Mouse (Mus musculus) gastrocnemius, postnatal 36 days (tissue): ENCODE data around the gene Krt84. TPM values are rescaled to one million over a fixed set of nuclear protein-coding genes. Genes with fewer than 3 reads are reported as not detected.
"Not testable (repeated sequence)": the region's sequence is repeated elsewhere in the genome, so short reads cannot be mapped to it uniquely, and the experiment has no call there.

Experiments
- DNase-seq, 2 experiments: peaks; one replicate each; pipeline ENCODE4 v3.0.0; 2022
- intact Hi-C: fragments of 180-260 bp; cut with DNase I; formaldehyde crosslinking; loops from one replicate; pipeline ENCODE4 v1.15.1; 2025
- long read RNA-seq, 2 experiments: library from polyadenylated mRNA; stranded (forward); transcript quantifications; one replicate each; pipeline ENCODE4 v2.0.0; 2021
- total RNA-seq, 2 experiments: library from RNA; stranded (reverse); gene quantifications; 2 replicates each; pipeline ENCODE4 v1.2.3; 2021

The Krt84 gene
- not detected for total RNA-seq
- long read RNA-seq, experiment 1: 0 reads
- long read RNA-seq, experiment 2: 0 reads

- DNase-seq: no peak
- intact Hi-C loops: no loop called here
Measured at GRCm38 (mm10) chr15:101532720-101533119, at the start of gene Krt84. Gene Krt84, minus strand, starts transcription at chr15:101532820.

GRCm38 (mm10) chr15:101581701-101582100, 49.1 kb upstream of the Krt84 start:
- intact Hi-C loops: no loop called here
- no peak for DNase-seq

GRCm38 (mm10) chr15:101575506-101575905, 42.9 kb upstream of the Krt84 start:
- intact Hi-C loops: no loop called here

GRCm38 (mm10) chr15:101573796-101574345, 41.3 kb upstream of the Krt84 start, which contains the start of gene Krt75:
Gene Krt75, minus strand, starts transcription at chr15:101573904.
- DNase-seq: no peak
- intact Hi-C loops: no loop called here

More at GRCm38 (mm10) chr15:101575506-101575905, 42.9 kb upstream of the Krt84 start:
- DNase-seq: no peak

GRCm38 (mm10) chr15:101567780-101568179, 35.2 kb upstream of the Krt84 start:
- DNase-seq: no peak
- intact Hi-C loops: no loop called here

- DNase-seq: no peak
- intact Hi-C loops: no loop called here
Measured at GRCm38 (mm10) chr15:101562850-101563249, 30.2 kb upstream of the Krt84 start, which contains the start of gene Krt90. Gene Krt90, minus strand, starts transcription at chr15:101562950.

GRCm38 (mm10) chr15:101558034-101558646, 25.5 kb upstream of the Krt84 start:
- intact Hi-C loops: no loop called here

GRCm38 (mm10) chr15:101553169-101553568, 20.5 kb upstream of the Krt84 start:
- intact Hi-C loops: no loop called here
- no peak for DNase-seq

More at GRCm38 (mm10) chr15:101558034-101558646, 25.5 kb upstream of the Krt84 start:
- no peak for DNase-seq

GRCm38 (mm10) chr15:101552188-101552587, 19.6 kb upstream of the Krt84 start:
- intact Hi-C loops: no loop called here
- no peak for DNase-seq

GRCm38 (mm10) chr15:101550567-101550966, 17.9 kb upstream of the Krt84 start, which contains the start of gene Krt82:
Gene Krt82, minus strand, starts transcription at chr15:101550667.
- intact Hi-C loops: no loop called here
- no peak for DNase-seq

GRCm38 (mm10) chr15:101544478-101544877, 11.9 kb upstream of the Krt84 start:
- intact Hi-C loops: no loop called here
- DNase-seq: no peak

- no peak for DNase-seq
- intact Hi-C loops: no loop called here
Measured at GRCm38 (mm10) chr15:101542543-101542942, 9.9 kb upstream of the Krt84 start.

- intact Hi-C loops: loop anchor here (5.0 kb wide), 1 partner anchor 234 kb away; no protein-coding TSS in a partner anchor
- DNase-seq: no peak
Measured at GRCm38 (mm10) chr15:101538580-101538900, 5.9 kb upstream of the Krt84 start.

- intact Hi-C loops: loop anchor here (5.0 kb wide), 1 partner anchor 234 kb away; no protein-coding TSS in a partner anchor
- no peak for DNase-seq
Measured at GRCm38 (mm10) chr15:101537864-101538579, 5.4 kb upstream of the Krt84 start.

- intact Hi-C loops: loop anchor here (5.0 kb wide), 1 partner anchor 236 kb away; no protein-coding TSS in a partner anchor
Measured at GRCm38 (mm10) chr15:101536054-101536850, 3.6 kb upstream of the Krt84 start.

GRCm38 (mm10) chr15:101522556-101523232, 9.9 kb downstream of the Krt84 start:
- intact Hi-C loops: loop anchor here (5.0 to 10.0 kb wide), 2 partner anchors 450 to 542 kb away; no protein-coding TSS in a partner anchor

More at GRCm38 (mm10) chr15:101536054-101536850, 3.6 kb upstream of the Krt84 start:
- DNase-seq: no peak

GRCm38 (mm10) chr15:101519792-101520191, 12.8 kb downstream of the Krt84 start:
- intact Hi-C loops: loop anchor here (2.0 to 10.0 kb wide), 4 partner anchors 179 to 545 kb away; no protein-coding TSS in a partner anchor
- peak; percentile 50 to 58 for DNase-seq

More at GRCm38 (mm10) chr15:101522556-101523232, 9.9 kb downstream of the Krt84 start:
- no peak for DNase-seq

GRCm38 (mm10) chr15:101517161-101517560, 15.5 kb downstream of the Krt84 start, which contains the start of gene Gm49425:
Gene Gm49425, minus strand, starts transcription at chr15:101517261.
- intact Hi-C loops: loop anchor here (2.0 kb wide), 1 partner anchor 84 kb away; no protein-coding TSS in a partner anchor
- DNase-seq: not testable (repeated sequence)

- no peak for DNase-seq
- intact Hi-C loops: no loop called here
Measured at GRCm38 (mm10) chr15:101508247-101508646, 24.4 kb downstream of the Krt84 start.
